Mouse (Mus musculus) C2C12 (cell line): ENCODE results near the gene Ogfrl1. TPM values are rescaled to one million over a fixed set of nuclear protein-coding genes. Genes with fewer than 3 reads are reported as not detected.

ENCODE experiments used
- H3K27me3 ChIP-seq: one replicate; pipeline ENCODE4 v1.6.1; 2011; ENCODE audit not compliant: control insufficient read depth, insufficient read depth, insufficient read length
- H3K36me3 ChIP-seq: one replicate; pipeline ENCODE4 v1.6.1; 2011; ENCODE audit not compliant: control insufficient read depth, insufficient read depth
- H3K4me3 ChIP-seq: one replicate; pipeline ENCODE4 v1.5.1; 2011; ENCODE audit warnings: mild to moderate bottlenecking, control low read depth; ENCODE audit not compliant: poor library complexity, insufficient read depth, severe bottlenecking
- H3K79me2 ChIP-seq: one replicate; pipeline ENCODE4 v1.6.1; 2011; ENCODE audit not compliant: control insufficient read depth, insufficient read depth
- H3K79me3 ChIP-seq: one replicate; pipeline ENCODE4 v1.6.1; 2011; ENCODE audit warnings: low read depth, control low read depth
- H3ac ChIP-seq: one replicate; pipeline ENCODE3; 2011; ENCODE audit warnings: low read depth; ENCODE audit not compliant: control insufficient read depth, insufficient read length
- CEBPB ChIP-seq: IDR thresholded peaks from one replicate; pipeline ENCODE4 v1.6.1; 2011; ENCODE audit warnings: low read depth, mild to moderate bottlenecking, control low read depth, moderate library complexity
- CTCF ChIP-seq: IDR thresholded peaks from one replicate; pipeline ENCODE4 v1.5.1; 2011; ENCODE audit not compliant: control insufficient read depth, insufficient read depth, insufficient read length
- FOSL1 ChIP-seq: IDR thresholded peaks from one replicate; pipeline ENCODE4 v1.8.0; 2011; ENCODE audit warnings: mild to moderate bottlenecking, low read length; ENCODE audit not compliant: poor library complexity, insufficient read depth, severe bottlenecking
- MAX ChIP-seq: IDR thresholded peaks from one replicate; pipeline ENCODE4 v1.6.1; 2011; ENCODE audit warnings: mild to moderate bottlenecking, control low read depth
- MYOD1 ChIP-seq: IDR thresholded peaks from one replicate; pipeline ENCODE4 v1.6.1; 2011; ENCODE audit warnings: low read depth; ENCODE audit not compliant: control insufficient read depth, insufficient read length
- MYOG ChIP-seq: IDR thresholded peaks from one replicate; pipeline ENCODE4 v1.6.1; 2011; ENCODE audit not compliant: control insufficient read depth, insufficient read length; ENCODE audit errors: extremely low read depth
- USF1 ChIP-seq: IDR thresholded peaks from one replicate; pipeline ENCODE4 v1.6.1; 2011; ENCODE audit warnings: low read depth, mild to moderate bottlenecking, control low read depth, moderate library complexity
- polyA plus RNA-seq: library from polyadenylated mRNA; unstranded; fragments of >200 nt; fragmentation: generic; extraction: Trizol; gene quantifications from one replicate; pipeline ENCODE4 v1.2.1, GENCODE M21; 2012; ENCODE audit warnings: missing spikeins

The Ogfrl1 gene
- polyA plus RNA-seq, 1 experiment = 1.5 TPM

DNA sequence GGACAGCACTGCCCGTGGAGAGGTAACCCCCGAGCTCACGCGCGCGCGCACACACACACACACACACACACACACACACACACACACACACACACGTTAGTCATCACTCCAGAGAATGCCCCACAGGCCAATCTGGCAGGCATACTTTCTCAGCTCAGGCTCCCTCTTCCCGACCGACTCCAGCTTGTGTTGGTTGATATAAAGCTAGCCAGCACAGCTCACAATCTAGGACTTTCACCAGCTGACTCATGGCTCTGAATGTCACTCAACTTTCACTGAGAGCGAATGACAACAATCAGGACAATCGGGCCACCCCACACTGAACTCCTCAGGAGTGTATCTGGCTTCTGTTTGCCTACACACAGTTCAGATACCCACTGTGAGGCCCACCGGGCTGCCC is 20.0 kb downstream of the Ogfrl1 start:
- no peak overlapping the region for H3K4me3 ChIP-seq
- no peaks in the 10 kb centered on the region for H3K79me3 ChIP-seq
- H3ac ChIP-seq = no peak overlapping the region
- no peaks in the 10 kb centered on the region for H3K27me3 ChIP-seq
- no peaks in the 10 kb centered on the region for H3K79me2 ChIP-seq
- H3K36me3 ChIP-seq = no peaks in the 10 kb centered on the region
- no peak for TF ChIP-seq FOSL1
- no peak for TF ChIP-seq MAX
- TF ChIP-seq MYOD1 = no peak
- TF ChIP-seq CEBPB = no peak

DNA sequence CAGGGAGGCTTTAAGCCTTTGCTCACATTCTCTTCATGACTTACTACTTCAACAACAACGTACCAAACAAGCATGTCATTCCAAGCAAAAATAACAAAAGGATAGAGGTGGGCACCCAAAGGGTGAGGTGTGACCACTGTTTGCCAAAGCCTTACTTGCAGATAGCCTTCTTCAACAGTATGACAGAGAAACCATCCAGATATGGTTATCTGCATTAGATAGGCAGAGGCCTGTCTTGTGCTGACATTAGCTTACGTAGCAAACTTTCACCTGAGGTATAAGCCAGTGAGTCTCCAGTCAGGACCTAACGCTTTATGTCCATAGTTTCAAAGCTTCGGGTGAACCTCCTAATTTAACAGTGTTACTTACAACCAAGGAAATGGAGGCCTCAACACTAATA is 23.4 kb downstream of the Ogfrl1 start:
- no peaks in the 10 kb centered on the region for H3K27me3 ChIP-seq
- TF ChIP-seq FOSL1 = no peak
- TF ChIP-seq MYOD1 = no peak
- TF ChIP-seq MAX = no peak
- no peak for TF ChIP-seq MYOG
- TF ChIP-seq CTCF = no peak
- TF ChIP-seq USF1 = no peak
- TF ChIP-seq CEBPB = no peak

DNA sequence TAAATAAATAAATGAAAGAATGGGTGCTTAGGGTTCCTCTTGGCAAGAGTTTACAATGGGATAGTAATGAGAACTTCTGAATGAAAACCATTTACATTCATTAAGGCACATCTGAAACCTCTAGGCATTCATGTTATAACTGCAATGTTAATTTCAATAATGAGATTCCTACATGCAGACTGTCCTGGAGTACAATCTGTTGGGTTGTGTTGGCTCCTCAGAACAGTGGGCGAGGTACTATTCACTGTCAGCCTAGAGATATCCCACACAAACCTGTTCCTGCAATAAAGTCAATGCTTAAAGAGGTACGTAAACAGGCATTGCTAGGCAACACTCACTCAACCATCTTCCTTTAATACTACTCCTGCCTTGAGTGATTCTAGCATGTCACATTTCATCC is 32.0 kb downstream of the Ogfrl1 start:
- no peaks in the 10 kb centered on the region for H3K27me3 ChIP-seq
- H3ac ChIP-seq = no peak overlapping the region
- no peaks in the 10 kb centered on the region for H3K36me3 ChIP-seq
- H3K79me3 ChIP-seq = no peaks in the 10 kb centered on the region
- no peak overlapping the region for H3K4me3 ChIP-seq
- no peaks in the 10 kb centered on the region for H3K79me2 ChIP-seq
- TF ChIP-seq CTCF (no peak), MYOD1 (no peak), USF1 (no peak), FOSL1 (no peak), MAX (no peak), CEBPB (no peak), MYOG (no peak)

More for the DNA sequence above, 23.4 kb downstream of the Ogfrl1 start:
- H3ac ChIP-seq = no peak overlapping the region
- no peak overlapping the region for H3K4me3 ChIP-seq
- no peaks in the 10 kb centered on the region for H3K79me3 ChIP-seq
- H3K79me2 ChIP-seq = no peaks in the 10 kb centered on the region
- no peaks in the 10 kb centered on the region for H3K36me3 ChIP-seq

DNA sequence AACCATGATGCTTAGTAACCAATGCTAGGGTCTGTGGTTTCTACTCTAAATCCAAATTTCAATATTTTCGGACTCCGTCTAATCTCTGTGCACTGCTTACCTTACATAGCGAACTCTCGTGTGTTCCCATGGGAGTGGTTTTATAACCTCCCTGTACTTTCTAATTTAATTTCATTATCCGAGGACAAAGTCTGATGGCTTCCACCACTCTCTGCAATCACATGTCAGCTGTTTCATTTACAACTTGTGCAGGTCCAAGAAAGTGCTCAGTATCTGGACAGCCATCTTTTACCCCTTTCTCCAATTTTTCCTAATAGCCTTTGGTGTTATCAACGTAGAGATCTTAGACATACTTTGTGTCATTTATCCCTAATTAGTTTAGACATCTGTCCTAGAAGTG is 44.7 kb downstream of the Ogfrl1 start:
- Histone ChIP-seq H3K27me3 (no peaks in the 10 kb centered on the region), H3K36me3 (no peaks in the 10 kb centered on the region), H3ac (no peak overlapping the region), H3K79me3 (no peaks in the 10 kb centered on the region), H3K79me2 (no peaks in the 10 kb centered on the region), H3K4me3 (no peak overlapping the region)
- TF ChIP-seq CTCF (no peak), FOSL1 (no peak), MAX (no peak), CEBPB (no peak), MYOG (no peak), MYOD1 (no peak), USF1 (no peak)

DNA sequence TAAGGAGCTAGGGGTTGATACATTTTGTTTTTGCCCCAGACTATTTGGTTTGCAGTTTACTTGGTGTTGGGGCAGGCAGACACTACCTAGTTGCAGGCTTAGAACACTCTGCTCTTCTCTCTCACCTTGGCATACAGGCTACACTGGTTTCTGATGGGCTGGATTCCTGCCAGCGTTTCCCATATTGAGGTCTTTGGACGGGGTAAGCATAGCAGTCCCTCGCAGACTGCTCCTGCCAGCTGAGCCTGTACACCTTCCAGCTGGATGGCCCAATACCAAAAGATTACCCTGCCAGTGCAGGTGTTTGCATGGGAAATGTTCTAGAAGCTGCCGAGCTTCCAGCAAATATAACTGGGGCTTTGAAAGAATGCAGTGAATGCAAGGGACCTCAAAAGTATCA is 45.8 kb downstream of the Ogfrl1 start:
- H3K4me3 ChIP-seq = no peak overlapping the region
- H3ac ChIP-seq = no peak overlapping the region
- no peaks in the 10 kb centered on the region for H3K79me2 ChIP-seq
- TF ChIP-seq MYOG (no peak), MYOD1 (no peak), CTCF (no peak), MAX (no peak), CEBPB (no peak), USF1 (no peak), FOSL1 (no peak)
- H3K36me3 ChIP-seq = no peaks in the 10 kb centered on the region
- H3K79me3 ChIP-seq = no peaks in the 10 kb centered on the region
- H3K27me3 ChIP-seq = no peaks in the 10 kb centered on the region

DNA sequence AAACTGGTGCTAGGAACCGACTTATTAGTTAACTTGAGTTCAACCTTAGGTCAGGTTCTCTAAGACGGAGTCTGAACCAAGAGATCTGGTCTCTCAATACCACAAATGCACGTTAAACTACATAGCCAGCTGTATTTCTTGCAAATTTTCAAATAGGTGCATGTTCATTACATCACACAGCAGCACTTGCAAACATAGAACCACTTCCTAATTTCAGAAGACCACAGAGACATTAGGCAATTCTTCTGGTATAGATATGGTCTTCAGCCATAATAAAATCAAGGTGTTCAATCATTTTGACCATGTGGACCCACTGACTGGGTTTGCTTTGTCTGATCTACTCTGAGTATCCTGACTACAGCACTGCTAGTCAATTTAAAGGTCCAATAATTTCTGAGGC is 51.9 kb downstream of the Ogfrl1 start:
- Histone ChIP-seq H3K79me3 (no peaks in the 10 kb centered on the region), H3K4me3 (no peak overlapping the region), H3K36me3 (no peaks in the 10 kb centered on the region), H3K27me3 (no peaks in the 10 kb centered on the region), H3K79me2 (no peaks in the 10 kb centered on the region), H3ac (no peak overlapping the region)
- TF ChIP-seq CEBPB (no peak), MYOG (no peak), MAX (no peak), FOSL1 (no peak), MYOD1 (no peak)
